Mouse (Mus musculus) midbrain, embryonic 12.5 days (tissue): ENCODE measurements at regions not wholly inside any gene's neighbourhood (a gene's known extent, or its start where the extent isn't known, plus 50 kb on each side); places are given as distances from the start of the nearest gene placed in this dataset.

ENCODE experiments used
- ATAC-seq: fragments of 200-750 bp; cut with Nextera tagmentation; 2 replicates; pipeline ENCODE4 v1.8.0; 2017; ENCODE audit warnings: low read depth, moderate TSS enrichment, moderate library complexity; ENCODE audit not compliant: low FRiP score
- H3K27ac ChIP-seq: fragments of 300-500 bp; sonication (generic); replicated peaks from 2 replicates; pipeline ENCODE4 v1.5.1; 2016; ENCODE audit warnings: mild to moderate bottlenecking
- H3K27me3 ChIP-seq: fragments of 300-500 bp; sonication (generic); 2 replicates; pipeline ENCODE4 v1.6.1; 2016; ENCODE audit warnings: mild to moderate bottlenecking
- H3K36me3 ChIP-seq: fragments of 300-500 bp; sonication (generic); 2 replicates; pipeline ENCODE4 v1.6.1; 2016
- H3K4me1 ChIP-seq: fragments of 300-500 bp; sonication (generic); 2 replicates; pipeline ENCODE4 v1.6.1; 2016
- H3K4me2 ChIP-seq: fragments of 300-500 bp; sonication (generic); replicated peaks from 2 replicates; pipeline ENCODE4 v1.6.1; 2016; ENCODE audit warnings: mild to moderate bottlenecking, moderate library complexity
- H3K4me3 ChIP-seq: fragments of 300-500 bp; sonication (generic); 2 replicates; pipeline ENCODE4 v1.5.1; 2016; ENCODE audit warnings: mild to moderate bottlenecking
- H3K9ac ChIP-seq: fragments of 300-500 bp; sonication (generic); replicated peaks from 2 replicates; pipeline ENCODE4 v1.6.1; 2016; ENCODE audit warnings: mild to moderate bottlenecking, moderate library complexity
- H3K9me3 ChIP-seq: fragments of 300-500 bp; sonication (generic); 2 replicates; pipeline ENCODE4 v1.6.1; 2016; ENCODE audit warnings: mild to moderate bottlenecking
- WGBS: fragments of 180-500 bp; shearing (Covaris S2); methylation state at CpG from one replicate; pipeline ENCODE4 v1.1.7; 2016; 5-methylcytosine and 5-hydroxymethylcytosine counted together

DNA sequence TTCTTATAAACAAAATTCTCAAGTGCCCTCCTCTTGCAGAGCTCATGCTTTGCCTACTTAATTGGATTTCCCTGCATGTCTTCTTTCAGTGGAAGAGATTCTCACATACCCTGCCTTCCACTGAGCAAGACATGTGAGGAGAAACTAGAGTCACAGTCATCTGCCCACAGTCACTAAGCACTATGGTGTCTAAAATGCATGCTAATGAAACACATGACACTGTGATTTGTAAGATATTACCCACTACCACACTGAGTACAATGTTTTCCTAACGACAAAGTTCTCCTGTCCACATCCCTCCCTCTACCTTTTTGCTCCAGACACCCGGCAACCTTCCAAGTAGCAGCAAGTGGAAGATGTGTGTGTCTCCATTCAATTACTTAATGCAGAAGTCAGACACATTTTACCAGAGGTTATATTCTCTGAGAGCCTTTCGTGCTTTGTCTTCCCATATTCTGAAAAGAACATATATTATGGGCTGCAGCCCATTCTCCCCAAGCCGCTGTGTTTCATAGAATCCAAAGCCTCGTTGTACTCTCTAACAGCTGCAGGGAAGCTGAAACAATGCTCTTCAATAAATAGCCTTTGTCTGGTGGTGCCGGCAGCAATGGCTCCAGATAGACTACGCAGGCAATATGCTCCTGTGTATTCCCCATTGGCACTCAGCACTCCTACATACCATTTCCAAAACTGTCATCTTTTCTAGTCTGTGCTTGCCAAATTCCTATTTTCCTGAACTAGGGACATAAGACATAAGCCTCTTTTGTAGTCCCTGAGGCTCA, 670.7 kb downstream of the Poteg start:
- Histone ChIP-seq H3K9ac (no peak overlapping the region), H3K9me3 (no peaks in the 10 kb centered on the region), H3K27me3 (no peaks in the 10 kb centered on the region), H3K36me3 (no peaks in the 10 kb centered on the region), H3K27ac (no peak overlapping the region), H3K4me3 (no peak overlapping the region), H3K4me2 (no peak overlapping the region), H3K4me1 (peaks cover 7% of the 10 kb centered on the region; the same call in 1 of the 2 replicates)
- peak; percentile 52; the same call in 1 of the 2 replicates for ATAC-seq
- WGBS: 63% methylated on average over 7 of the region's 7 CpGs

DNA sequence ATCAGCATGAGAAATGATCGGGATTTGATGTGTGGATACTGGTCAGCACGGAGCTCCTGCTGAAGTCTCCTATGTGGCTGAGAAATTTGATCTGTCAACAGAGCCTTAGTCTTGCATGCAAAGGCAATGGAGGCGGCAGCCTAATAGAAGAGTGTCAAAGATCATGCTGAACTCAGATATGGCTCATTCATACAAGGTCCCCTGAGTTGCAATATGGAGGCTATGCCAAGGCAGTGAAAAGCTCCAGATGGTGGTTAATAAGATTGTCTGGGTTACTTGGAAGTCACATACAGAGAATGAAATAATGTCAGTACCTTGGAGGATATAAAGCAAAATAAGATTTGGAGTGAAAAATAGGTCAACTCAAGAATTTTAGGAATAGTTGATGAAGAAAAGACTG, 677.6 kb downstream of the Poteg start:
- Histone ChIP-seq H3K9me3 (no peaks in the 10 kb centered on the region), H3K27ac (no peak overlapping the region), H3K4me3 (no peak overlapping the region), H3K36me3 (no peaks in the 10 kb centered on the region), H3K27me3 (no peaks in the 10 kb centered on the region), H3K9ac (no peak overlapping the region), H3K4me2 (no peak overlapping the region), H3K4me1 (no peaks in the 10 kb centered on the region)
- ATAC-seq: no peak
- WGBS: 69% methylated on average over 3 of the region's 3 CpGs

DNA sequence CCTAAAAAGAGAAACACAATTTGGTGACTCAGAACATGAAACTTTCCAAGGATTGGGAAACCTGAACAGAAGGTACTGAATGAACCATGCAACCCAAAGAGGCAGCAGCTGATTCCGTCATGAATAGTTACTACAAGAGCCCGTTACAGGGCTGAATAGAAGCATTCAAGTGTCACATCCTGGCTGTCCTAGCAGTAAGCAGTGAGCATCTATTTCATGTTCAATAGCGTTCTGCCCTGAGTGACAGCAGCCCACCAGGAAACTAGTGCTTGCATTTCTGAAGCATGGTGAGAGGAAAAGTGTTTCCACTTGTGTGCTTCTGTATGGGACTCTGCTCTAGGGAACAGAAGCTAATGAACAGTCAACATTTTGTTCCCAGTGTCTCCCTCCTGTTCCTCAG, 694.4 kb downstream of the Poteg start:
- Histone ChIP-seq H3K27me3 (no peaks in the 10 kb centered on the region), H3K36me3 (no peaks in the 10 kb centered on the region), H3K9ac (no peak overlapping the region), H3K9me3 (no peaks in the 10 kb centered on the region), H3K4me1 (no peaks in the 10 kb centered on the region), H3K4me3 (no peak overlapping the region), H3K4me2 (no peak overlapping the region), H3K27ac (no peak overlapping the region)
- no peak for ATAC-seq
- WGBS: 24% methylated on average over 3 of the region's 3 CpGs

DNA sequence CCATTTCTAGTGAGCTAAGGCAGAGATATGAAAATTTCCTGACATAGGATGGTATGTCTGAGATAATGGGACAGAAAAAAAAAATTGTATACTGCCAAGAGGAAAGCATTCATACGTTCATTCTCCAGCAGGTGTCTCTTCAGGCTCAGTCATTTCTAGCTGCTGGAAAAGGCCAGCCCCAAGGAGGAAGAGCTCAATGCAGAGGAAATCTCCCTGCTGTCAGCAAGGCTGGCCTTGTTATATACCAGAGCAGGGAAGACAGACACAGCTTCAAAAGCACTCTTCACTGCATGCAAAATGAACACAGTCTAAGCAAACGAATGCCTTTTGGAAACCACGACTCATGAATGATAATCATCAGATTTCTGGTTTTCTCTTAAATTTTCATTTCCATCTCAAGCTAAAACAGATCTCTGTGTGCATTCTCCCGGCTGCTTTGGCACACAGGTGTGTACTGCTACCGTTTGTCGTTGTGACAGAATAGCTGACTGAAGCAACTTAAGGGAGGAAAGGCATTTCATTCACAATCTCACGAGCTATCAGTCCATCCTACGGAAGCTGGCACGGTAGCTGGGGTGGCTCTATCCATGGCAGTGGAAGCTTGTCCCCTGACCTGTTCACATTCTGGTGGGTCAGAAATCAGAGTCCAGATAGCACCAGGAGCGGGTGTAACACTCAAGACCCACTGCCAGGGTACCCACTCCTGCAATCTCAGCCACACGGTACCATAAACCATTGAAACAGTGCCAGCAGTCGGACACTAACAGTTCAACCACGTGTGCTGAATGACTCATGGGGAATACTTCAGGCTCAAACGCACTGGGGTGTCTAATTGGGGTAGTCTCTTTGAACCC, 701.4 kb downstream of the Poteg start:
- H3K4me3 ChIP-seq: no peak overlapping the region
- 0 out of 2 replicates have a peak, but pooled peaks cover 3% of the 10 kb centered on the region for H3K4me1 ChIP-seq
- H3K27me3 ChIP-seq: no peaks in the 10 kb centered on the region
- no peak overlapping the region for H3K9ac ChIP-seq
- no peak for ATAC-seq
- no peak overlapping the region for H3K27ac ChIP-seq
- H3K9me3 ChIP-seq: no peaks in the 10 kb centered on the region
- no peak overlapping the region for H3K4me2 ChIP-seq
- 81% methylated on average over 14 of the region's 14 CpGs for WGBS
- H3K36me3 ChIP-seq: no peaks in the 10 kb centered on the region

DNA sequence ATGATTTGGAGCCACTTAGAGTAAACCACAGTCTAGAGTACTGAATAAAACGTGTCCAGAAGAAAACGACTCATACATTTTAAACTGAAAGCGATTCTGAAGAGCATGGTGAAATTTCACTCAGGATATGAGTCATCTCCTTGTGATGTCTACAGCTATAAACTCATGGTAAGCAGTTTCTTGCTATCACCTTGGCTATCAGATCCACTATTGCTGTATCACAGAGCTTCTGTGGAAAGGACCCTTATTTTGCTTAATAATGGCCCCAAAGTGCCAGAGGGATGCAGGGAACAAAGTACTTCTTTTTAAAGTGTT, 701.9 kb downstream of the Poteg start:
- Histone ChIP-seq H3K4me3 (no peak overlapping the region), H3K9me3 (no peaks in the 10 kb centered on the region), H3K27me3 (no peaks in the 10 kb centered on the region), H3K27ac (no peak overlapping the region), H3K4me2 (no peak overlapping the region), H3K4me1 (0 out of 2 replicates have a peak, but pooled peaks cover 3% of the 10 kb centered on the region), H3K9ac (no peak overlapping the region), H3K36me3 (no peaks in the 10 kb centered on the region)
- ATAC-seq: no peak
- WGBS: 89% methylated on average over 3 of the region's 3 CpGs

DNA sequence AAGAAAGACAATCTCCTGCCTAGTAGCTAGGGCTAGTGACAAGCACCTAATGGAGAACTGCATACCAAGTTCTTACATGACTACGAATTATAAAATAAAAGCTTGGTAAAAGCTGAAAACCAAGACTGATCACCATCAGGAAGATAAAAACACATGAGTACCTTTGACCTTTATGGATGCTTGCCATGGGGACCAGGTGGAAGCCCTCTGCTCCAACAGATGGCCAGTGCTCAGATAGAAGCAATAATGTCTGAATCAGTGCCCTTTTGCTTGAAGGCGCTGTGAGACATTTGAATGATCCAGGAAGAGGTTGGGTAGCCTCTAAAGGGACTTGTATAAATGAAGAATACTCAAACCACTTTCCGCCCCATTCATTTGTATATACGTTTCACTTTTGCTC, 713.2 kb downstream of the Poteg start:
- 88% methylated on average over 4 of the region's 4 CpGs for WGBS

DNA sequence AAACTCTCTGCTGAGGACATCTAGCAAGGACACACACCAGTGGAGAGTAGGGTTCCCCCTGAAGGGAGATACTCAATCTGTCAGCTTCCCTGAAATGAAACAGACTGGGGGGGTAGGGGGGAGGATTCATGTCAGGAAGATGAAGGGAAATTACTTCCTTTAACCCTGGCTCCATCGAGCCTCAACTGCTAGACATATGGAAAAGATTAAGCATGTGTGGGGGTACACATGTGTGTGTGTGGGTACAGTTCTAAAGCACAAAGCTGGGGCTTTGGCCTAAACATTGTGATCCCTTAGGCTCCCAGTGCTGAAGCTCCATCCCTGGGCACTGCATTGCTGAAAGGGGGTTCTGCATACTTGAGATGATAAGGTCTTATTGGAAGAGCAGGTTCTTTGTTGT, 720.6 kb downstream of the Poteg start:
- WGBS: 74% methylated on average over 1 of the region's 1 CpGs
- H3K9me3 ChIP-seq: no peaks in the 10 kb centered on the region
- no peak overlapping the region for H3K4me2 ChIP-seq
- no peaks in the 10 kb centered on the region for H3K4me1 ChIP-seq
- no peaks in the 10 kb centered on the region for H3K27me3 ChIP-seq
- ATAC-seq: no peak
- no peak overlapping the region for H3K9ac ChIP-seq
- no peak overlapping the region for H3K27ac ChIP-seq
- no peak overlapping the region for H3K4me3 ChIP-seq
- H3K36me3 ChIP-seq: no peaks in the 10 kb centered on the region

More for the DNA sequence above, 713.2 kb downstream of the Poteg start:
- Histone ChIP-seq H3K4me2 (no peak overlapping the region), H3K4me3 (no peak overlapping the region), H3K36me3 (no peaks in the 10 kb centered on the region), H3K4me1 (no peaks in the 10 kb centered on the region), H3K9ac (no peak overlapping the region), H3K27me3 (no peaks in the 10 kb centered on the region), H3K9me3 (no peaks in the 10 kb centered on the region), H3K27ac (no peak overlapping the region)
- no peak for ATAC-seq

DNA sequence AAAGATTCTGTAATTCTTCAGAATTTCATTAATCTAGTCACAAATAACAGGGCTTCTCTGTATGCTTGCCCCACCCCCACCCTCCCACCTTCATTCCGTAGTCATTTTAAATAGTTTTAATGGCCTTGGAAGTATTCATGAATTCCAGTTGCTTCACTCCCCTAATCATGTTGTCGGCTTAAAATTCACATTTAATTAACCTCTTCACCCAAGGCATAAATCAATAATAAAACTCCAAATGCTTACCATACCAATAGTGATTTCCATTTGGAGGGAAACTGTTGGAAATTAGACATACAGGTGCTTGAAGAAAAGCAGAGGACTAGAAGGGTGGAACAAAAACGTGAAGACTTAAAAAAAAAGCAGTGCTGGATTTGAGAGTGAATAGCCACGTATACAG, 724.0 kb downstream of the Poteg start:
- Histone ChIP-seq H3K27ac (no peak overlapping the region), H3K36me3 (no peaks in the 10 kb centered on the region), H3K4me1 (no peaks in the 10 kb centered on the region), H3K9me3 (no peaks in the 10 kb centered on the region), H3K4me2 (no peak overlapping the region), H3K27me3 (no peaks in the 10 kb centered on the region), H3K4me3 (no peak overlapping the region), H3K9ac (no peak overlapping the region)
- 47% methylated on average over 4 of the region's 4 CpGs for WGBS
- no peak for ATAC-seq

DNA sequence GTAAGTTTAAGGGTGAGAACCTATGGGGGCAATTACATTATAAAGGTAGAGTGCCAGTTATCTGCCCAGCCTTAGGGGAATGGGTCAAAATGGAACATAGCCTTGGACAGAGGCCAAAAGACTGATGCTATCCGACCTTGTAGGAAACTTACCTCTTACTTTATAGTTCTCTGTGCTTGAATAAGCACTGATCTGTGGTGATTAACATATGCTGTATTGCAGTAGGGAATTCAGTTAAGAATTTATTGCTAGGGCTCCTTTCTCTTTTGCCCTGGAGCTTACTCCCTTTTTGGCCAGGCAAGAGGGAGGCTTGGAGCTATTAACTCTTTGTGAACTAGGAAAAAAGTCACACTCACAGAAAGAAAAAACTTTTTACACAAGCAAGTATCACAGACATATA, 748.5 kb downstream of the Poteg start:
- no peak overlapping the region for H3K4me2 ChIP-seq
- H3K9ac ChIP-seq: no peak overlapping the region
- no peaks in the 10 kb centered on the region for H3K36me3 ChIP-seq
- H3K4me3 ChIP-seq: no peak overlapping the region
- no peak for ATAC-seq
- no peak overlapping the region for H3K27ac ChIP-seq
- H3K27me3 ChIP-seq: no peaks in the 10 kb centered on the region
- whole genome bisulfite sequencing: 66% methylated on average over 1 of the region's 1 CpGs
- H3K9me3 ChIP-seq: no peaks in the 10 kb centered on the region
- H3K4me1 ChIP-seq: no peaks in the 10 kb centered on the region

DNA sequence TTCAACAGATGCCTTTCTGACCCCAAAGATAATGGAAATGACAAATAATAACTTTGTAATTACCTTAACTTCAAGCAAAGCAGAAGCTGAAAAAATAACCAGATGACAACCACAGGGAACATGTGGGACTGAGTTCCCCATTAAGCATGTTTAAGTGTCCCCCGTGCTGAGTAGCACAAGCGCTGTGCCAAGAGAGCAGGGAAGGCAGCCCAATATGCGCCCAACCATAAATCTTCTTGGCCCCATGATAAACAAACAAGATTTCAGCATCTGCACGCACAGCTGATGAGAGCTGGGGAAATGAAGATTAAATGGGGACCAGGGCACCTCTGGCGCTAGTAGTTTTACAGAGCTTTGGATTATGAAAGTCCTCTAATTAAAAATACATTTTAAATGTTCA, 788.1 kb downstream of the Poteg start:
- 88% methylated on average over 5 of the region's 5 CpGs for WGBS
- no peak overlapping the region for H3K27ac ChIP-seq
- ATAC-seq: no peak

DNA sequence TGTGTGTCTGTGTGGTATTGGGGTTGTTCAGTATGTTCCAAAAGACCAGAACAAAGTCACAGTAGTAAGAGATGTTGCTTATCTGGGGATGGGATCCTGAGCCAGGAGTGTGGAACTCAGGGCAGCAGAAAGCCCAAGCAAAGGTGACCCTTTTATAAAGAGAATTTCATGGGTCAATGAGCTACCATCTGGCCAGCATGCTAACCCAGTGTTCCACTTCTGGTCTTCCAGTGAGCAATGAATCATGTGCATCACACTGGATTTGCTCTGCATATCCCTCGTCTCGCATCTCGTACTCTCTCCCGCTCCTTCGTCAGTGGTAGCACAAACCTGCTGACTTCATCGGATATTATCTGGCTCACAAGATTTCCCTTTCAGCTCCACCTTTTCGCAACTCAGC, 791.9 kb downstream of the Poteg start:
- Histone ChIP-seq H3K4me3 (no peak overlapping the region), H3K4me2 (no peak overlapping the region), H3K27ac (no peak overlapping the region), H3K27me3 (no peaks in the 10 kb centered on the region), H3K9me3 (no peaks in the 10 kb centered on the region), H3K9ac (no peak overlapping the region), H3K36me3 (no peaks in the 10 kb centered on the region), H3K4me1 (no peaks in the 10 kb centered on the region)
- no peak for ATAC-seq
- WGBS: 69% methylated on average over 7 of the region's 7 CpGs

More for the DNA sequence above, 788.1 kb downstream of the Poteg start:
- Histone ChIP-seq H3K4me3 (no peak overlapping the region), H3K27me3 (no peaks in the 10 kb centered on the region), H3K4me1 (no peaks in the 10 kb centered on the region), H3K9me3 (no peaks in the 10 kb centered on the region), H3K36me3 (no peaks in the 10 kb centered on the region), H3K9ac (no peak overlapping the region), H3K4me2 (no peak overlapping the region)

DNA sequence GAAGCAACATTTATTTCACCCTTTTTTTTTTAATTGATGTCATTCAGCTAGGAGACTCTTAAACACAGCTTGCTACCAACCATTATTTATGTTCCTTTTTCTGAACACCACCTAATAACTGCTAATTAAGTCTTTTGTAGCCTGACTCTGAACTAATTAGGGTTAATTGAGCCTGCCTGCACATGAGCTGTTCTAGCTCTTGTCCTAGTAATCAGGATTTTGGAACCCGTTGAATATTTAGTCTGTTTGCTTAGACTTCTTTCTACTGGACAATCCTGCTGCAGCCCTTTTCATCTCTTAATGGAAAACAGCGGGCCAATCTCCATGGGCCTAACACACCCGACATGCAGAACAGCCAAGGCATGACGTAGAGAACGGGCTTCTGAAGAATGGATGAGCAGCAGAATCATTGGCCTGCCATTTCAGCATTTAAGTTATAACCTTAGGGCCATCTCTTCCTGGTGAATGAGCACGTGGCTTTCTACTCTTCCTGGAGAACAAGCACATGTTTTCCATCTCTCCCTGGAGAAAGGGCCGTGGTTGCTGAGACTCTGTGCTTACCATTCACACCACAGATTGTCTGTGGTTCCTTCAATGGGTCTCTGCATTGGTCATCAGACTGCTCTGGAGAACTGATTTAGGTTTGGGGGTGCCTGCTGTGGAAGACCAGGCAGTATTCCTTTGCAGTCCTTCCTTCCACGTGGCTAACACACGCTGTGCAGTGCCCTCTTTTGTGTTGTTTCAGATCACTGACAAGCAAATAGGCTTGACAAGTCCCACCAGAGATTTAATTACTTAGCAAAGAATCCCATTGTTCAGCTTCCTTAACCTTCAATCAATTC, 805.1 kb downstream of the Poteg start:
- H3K27me3 ChIP-seq: no peaks in the 10 kb centered on the region
- no peak overlapping the region for H3K27ac ChIP-seq
- WGBS: 31% methylated on average over 9 of the region's 9 CpGs
- peak; percentile 16; the same call in 1 of the 2 replicates for ATAC-seq
- H3K4me1 ChIP-seq: peaks cover 3% of the 10 kb centered on the region; the same call in 1 of the 2 replicates
- H3K4me3 ChIP-seq: no peak overlapping the region
- no peak overlapping the region for H3K4me2 ChIP-seq
- no peaks in the 10 kb centered on the region for H3K36me3 ChIP-seq
- no peaks in the 10 kb centered on the region for H3K9me3 ChIP-seq
- H3K9ac ChIP-seq: no peak overlapping the region
